Mouse (Mus musculus): ENCODE data around the gene Suco.

Gene Suco

GRCm38 (mm10) chr1:161876553-161877447 lies at the start of gene Suco:
Gene Suco, minus strand, starts transcription at chr1:161876682.
- DNase-seq (ENCODE audit: low spot score in 2 of 2): peak; percentile 99 to 100

GRCm38 (mm10) chr1:161925281-161925805 lies 48.9 kb upstream of the Suco start:
- DNase-seq (ENCODE audit: low spot score in 2 of 2): peak in 1 of 2 experiments; percentile 2

- no peak for DNase-seq (ENCODE audit: low spot score in 2 of 2)
These were observed 47.8 kb upstream of the Suco start for GRCm38 (mm10) chr1:161924321-161924720.

GRCm38 (mm10) chr1:161921928-161922327 lies 45.4 kb upstream of the Suco start:
- no peak for DNase-seq (ENCODE audit: low spot score in 2 of 2)

- no peak for DNase-seq (ENCODE audit: low spot score in 2 of 2)
These were observed 44.3 kb upstream of the Suco start for GRCm38 (mm10) chr1:161920475-161921454.

- no peak for DNase-seq (ENCODE audit: low spot score in 2 of 2)
These were observed 43.1 kb upstream of the Suco start for GRCm38 (mm10) chr1:161919594-161919993.

GRCm38 (mm10) chr1:161918682-161919372 lies 42.3 kb upstream of the Suco start:
- no peak for DNase-seq (ENCODE audit: low spot score in 2 of 2)

- no peak for DNase-seq (ENCODE audit: low spot score in 2 of 2)
These were observed 41.5 kb upstream of the Suco start for GRCm38 (mm10) chr1:161917940-161918484.

- DNase-seq (ENCODE audit: low spot score in 2 of 2): no peak
These were observed 39.6 kb upstream of the Suco start for GRCm38 (mm10) chr1:161916036-161916435.

GRCm38 (mm10) chr1:161913648-161913984 lies 37.1 kb upstream of the Suco start:
- DNase-seq (ENCODE audit: low spot score in 2 of 2): no peak

GRCm38 (mm10) chr1:161912940-161913647 lies 36.6 kb upstream of the Suco start:
- no peak for DNase-seq (ENCODE audit: low spot score in 2 of 2)

- DNase-seq (ENCODE audit: low spot score in 2 of 2): no peak
These were observed 32.6 kb upstream of the Suco start for GRCm38 (mm10) chr1:161909074-161909473.

- no peak for DNase-seq (ENCODE audit: low spot score in 2 of 2)
These were observed 31.4 kb upstream of the Suco start for GRCm38 (mm10) chr1:161907795-161908457.

- no peak for DNase-seq (ENCODE audit: low spot score in 2 of 2)
These were observed 30.6 kb upstream of the Suco start for GRCm38 (mm10) chr1:161907111-161907510.

- no peak for DNase-seq (ENCODE audit: low spot score in 2 of 2)
These were observed 26.4 kb upstream of the Suco start for GRCm38 (mm10) chr1:161902692-161903452.

GRCm38 (mm10) chr1:161900129-161900528 lies 23.6 kb upstream of the Suco start:
- DNase-seq (ENCODE audit: low spot score in 2 of 2): no peak

GRCm38 (mm10) chr1:161897235-161897634 lies 20.8 kb upstream of the Suco start:
- no peak for DNase-seq (ENCODE audit: low spot score in 2 of 2)

GRCm38 (mm10) chr1:161896130-161896529 lies 19.6 kb upstream of the Suco start:
- DNase-seq (ENCODE audit: low spot score in 2 of 2): no peak

GRCm38 (mm10) chr1:161895014-161895413 lies 18.5 kb upstream of the Suco start:
- DNase-seq (ENCODE audit: low spot score in 2 of 2): no peak
